In genomic region chr14:32801662-32802024, GRCm38 (mm10) we compare ENCODE assay signal across 25 mouse cellular contexts. TPM values are rescaled to one million over a fixed set of nuclear protein-coding genes. Genes with fewer than 3 reads are reported as not detected.
A peak's percentile ranks its signal among the peaks of the same experiment; 100 is the strongest.
DNase-seq lines count a peak whose midpoint lies in the region; ATAC-seq lines count a peak whose summit lies in the region.
"Had no signal": no experiment of that assay in that cellular context is flagged by ENCODE, and none has a peak within 500 bp of the region (broad histone marks: within the 10 kb centered on the region; RNA-seq: fewer than 3 reads in every experiment).

No protein-coding gene starts in this region.

- H3K9ac ChIP-seq in midbrain, embryonic 11.5 days (ENCODE audit: low read length): no peak overlapping the region
- H3K9ac ChIP-seq in midbrain, embryonic 13.5 days (replicated peaks): no peak overlapping the region
- H3K9ac ChIP-seq: embryonic facial prominence, embryonic 12.5 days; forebrain, embryonic 13.5 days; forebrain, postnatal 0 days had no signal

- intact Hi-C loops in heart, postnatal 36 days (cut with DNase I): loop anchor here (2.0 kb wide), 1 partner anchor 29 kb away; no protein-coding TSS in a partner anchor

- H3K4me1 ChIP-seq in midbrain, embryonic 11.5 days (ENCODE audit: control insufficient read depth, insufficient read depth, low read length): peaks cover 5% of the 10 kb centered on the region; the same call in 1 of the 2 replicates
- peaks cover 11% of the 10 kb centered on the region; the same call in 1 of the 2 replicates for H3K4me1 ChIP-seq in midbrain, embryonic 13.5 days (replicated peaks)
- H3K4me1 ChIP-seq: embryonic facial prominence, embryonic 12.5 days; forebrain, embryonic 13.5 days had no signal

- no peaks in the 10 kb centered on the region for H3K27me3 ChIP-seq in midbrain, embryonic 11.5 days (ENCODE audit: control insufficient read depth, insufficient read depth, low read length)
- no peaks in the 10 kb centered on the region for H3K27me3 ChIP-seq in midbrain, embryonic 13.5 days
- H3K27me3 ChIP-seq: embryonic facial prominence, embryonic 12.5 days; forebrain, embryonic 13.5 days had no signal

- H3K36me3 ChIP-seq in midbrain, embryonic 11.5 days (ENCODE audit: control insufficient read depth, insufficient read depth, low read length): no peaks in the 10 kb centered on the region
- no peaks in the 10 kb centered on the region for H3K36me3 ChIP-seq in midbrain, embryonic 13.5 days
- H3K36me3 ChIP-seq: embryonic facial prominence, embryonic 12.5 days; heart, embryonic 10.5 days had no signal

- peak; percentile 79 for DNase-seq in heart, adult 11 months
- no peak for DNase-seq in heart, postnatal 36 days
- peak; percentile 86 for DNase-seq in midbrain, embryonic 11.5 days (ENCODE audit: low spot score, missing footprints)
- no peak for DNase-seq in embryo, embryonic 10 days (ENCODE audit: low spot score)
- DNase-seq: cerebellum, adult 18-20 months; cerebellum, adult 9-11 months; cerebellum, postnatal 36 days had no signal

- 0 out of 2 replicates have a peak, but pooled peaks have one; percentile 22 for ATAC-seq in midbrain, embryonic 11.5 days (ENCODE audit: low FRiP score)
- no peak for ATAC-seq in midbrain, embryonic 13.5 days
- peak; percentile 71 for ATAC-seq in granulocyte monocyte progenitor cell, adult 5-6 weeks (replicated peaks; ENCODE audit: poor library complexity, severe bottlenecking)
- no peak for ATAC-seq in cerebellum, adult (ENCODE audit: insufficient number of reproducible peaks, low FRiP score, low TSS enrichment)
- ATAC-seq: forebrain, embryonic 13.5 days; forebrain, postnatal 0 days had no signal

- no peak overlapping the region for H3K4me3 ChIP-seq in midbrain, embryonic 11.5 days (ENCODE audit: low read depth, low read length)
- H3K4me3 ChIP-seq in midbrain, embryonic 13.5 days (replicated peaks): no peak overlapping the region
- H3K4me3 ChIP-seq: embryonic facial prominence, embryonic 12.5 days; forebrain, embryonic 13.5 days; gastrocnemius, adult 2 months; heart, embryonic 10.5 days had no signal

- H3K27ac ChIP-seq in midbrain, embryonic 11.5 days (ENCODE audit: low read depth, low read length): no peak overlapping the region
- no peak overlapping the region for H3K27ac ChIP-seq in midbrain, embryonic 13.5 days
- H3K27ac ChIP-seq: embryonic facial prominence, embryonic 12.5 days; forebrain, embryonic 13.5 days; gastrocnemius, adult 2 months; heart, embryonic 10.5 days had no signal

- no peaks in the 10 kb centered on the region for H3K9me3 ChIP-seq in midbrain, embryonic 11.5 days (ENCODE audit: control insufficient read depth, low read length)
- no peaks in the 10 kb centered on the region for H3K9me3 ChIP-seq in midbrain, embryonic 13.5 days
- H3K9me3 ChIP-seq: embryonic facial prominence, embryonic 12.5 days; forebrain, embryonic 13.5 days; heart, embryonic 10.5 days had no signal

- H3K4me2 ChIP-seq in midbrain, embryonic 11.5 days: no peak overlapping the region
- H3K4me2 ChIP-seq in midbrain, embryonic 13.5 days (replicated peaks): no peak overlapping the region
- H3K4me2 ChIP-seq: embryonic facial prominence, embryonic 12.5 days; forebrain, embryonic 13.5 days had no signal

RNA-seq across cellular contexts. Expression of gene Tmem273, which starts 15.9 kb away (rescaled TPM):
- under 1 TPM; 0.97 to 0.98 TPM for total RNA-seq in heart, postnatal 36 days (2021)
- polyA plus RNA-seq in midbrain, embryonic 11.5 days (2014; fragmentation: Nextera tagmentation; extraction: Ambion mirVana): 0.57 and 0.72 TPM in 2 replicates
- polyA plus RNA-seq in midbrain, embryonic 13.5 days (2015; fragmentation: Nextera tagmentation; extraction: Ambion mirVana): 0.13 and 0.24 TPM in 2 replicates
- 5.9 and 9.9 TPM in 2 replicates for total RNA-seq in granulocyte monocyte progenitor cell, adult 5-6 weeks (2014; fragmentation: Nextera tagmentation)
- 13.4 and 15.6 TPM in 2 replicates for total RNA-seq in granulocyte monocyte progenitor cell, adult 5-6 weeks (2017)
- total RNA-seq: forebrain, postnatal 0 days; gastrocnemius, postnatal 25 days; MEL had no signal

RNA-seq across cellular contexts. Expression of gene Fam170b, which starts 32.1 kb away (rescaled TPM):
- under 1 TPM in 1 of 2 experiments, not detected in 1; 0.17 TPM for total RNA-seq in heart, postnatal 36 days (2021)
- polyA plus RNA-seq in midbrain, embryonic 11.5 days (2014; fragmentation: Nextera tagmentation; extraction: Ambion mirVana): not detected in 2 replicates
- polyA plus RNA-seq in midbrain, embryonic 13.5 days (2015; fragmentation: Nextera tagmentation; extraction: Ambion mirVana): not detected in 2 replicates
- total RNA-seq in granulocyte monocyte progenitor cell, adult 5-6 weeks (2014; fragmentation: Nextera tagmentation): not detected in 2 replicates
- not detected in 2 replicates for total RNA-seq in granulocyte monocyte progenitor cell, adult 5-6 weeks (2017)
- total RNA-seq: adrenal gland, postnatal 10 days; adrenal gland, postnatal 4 days; forebrain, postnatal 0 days; gastrocnemius, adult 2 months; gastrocnemius, postnatal 25 days; heart, adult 18-20 months; heart, postnatal 10 days; hematopoietic stem cell, adult 5-6 weeks; MEL had no signal
- polyA plus RNA-seq: C2C12; embryonic facial prominence, embryonic 12.5 days; forebrain, embryonic 13.5 days; forebrain, postnatal 0 days; hindbrain, embryonic 16.5 days; intestine, embryonic 14.5 days had no signal

RNA-seq across cellular contexts. Expression of gene Vstm4, which starts 54.9 kb away (rescaled TPM):
- 10 to 100 TPM in 1 of 2 experiments, 1 to 10 TPM in 1; 7.0 to 10.2 TPM for total RNA-seq in heart, postnatal 36 days (2021)
- 4.5 and 4.6 TPM in 2 replicates for polyA plus RNA-seq in midbrain, embryonic 11.5 days (2014; fragmentation: Nextera tagmentation; extraction: Ambion mirVana)
- 5.7 and 7.3 TPM in 2 replicates for polyA plus RNA-seq in midbrain, embryonic 13.5 days (2015; fragmentation: Nextera tagmentation; extraction: Ambion mirVana)
- not detected in 2 replicates for total RNA-seq in granulocyte monocyte progenitor cell, adult 5-6 weeks (2014; fragmentation: Nextera tagmentation)
- not detected in 2 replicates for total RNA-seq in granulocyte monocyte progenitor cell, adult 5-6 weeks (2017)
- total RNA-seq: MEL had no signal
- polyA plus RNA-seq: C2C12 had no signal

Comparison
In these comparisons a context has a peak if more than half of its experiments do, and no peak if none do; other contexts are left out.
1. DNase-seq: peak in heart, adult 11 months (single experiment) and midbrain, embryonic 11.5 days (single experiment); none in heart, postnatal 36 days (0 of 2) and embryo, embryonic 10 days (single experiment).
2. ATAC-seq: peak in midbrain, embryonic 11.5 days (single experiment) and granulocyte monocyte progenitor cell, adult 5-6 weeks (single experiment); none in midbrain, embryonic 13.5 days (single experiment) and cerebellum, adult (single experiment).
3. RNA of gene Vstm4, which starts 54.9 kb away (total RNA-seq): 7.0 to 10.2 TPM in heart, postnatal 36 days; not detected in granulocyte monocyte progenitor cell, adult 5-6 weeks; every median in the first group is over 4 times any median in the second.